Mouse (Mus musculus) myocyte (in vitro differentiated cells): ENCODE measurements at regions not wholly inside any gene's neighbourhood (a gene's known extent, or its start where the extent isn't known, plus 50 kb on each side); places are given as distances from the start of the nearest gene placed in this dataset.

Source experiments
- H3K27me3 ChIP-seq: one replicate; pipeline ENCODE4 v1.6.1; 2011; ENCODE audit not compliant: control insufficient read depth, insufficient read depth, insufficient read length
- H3K36me3 ChIP-seq: one replicate; pipeline ENCODE4 v1.6.1; 2011; ENCODE audit not compliant: control insufficient read depth, insufficient read depth
- H3K4me2 ChIP-seq: one replicate; pipeline ENCODE4 v1.6.1; 2011; ENCODE audit warnings: low read depth, control low read depth
- H3K4me3 ChIP-seq: one replicate; pipeline ENCODE4 v1.5.1; 2011; ENCODE audit warnings: mild to moderate bottlenecking, control low read depth, moderate library complexity
- H3K79me2 ChIP-seq: one replicate; pipeline ENCODE4 v1.6.1; 2011; ENCODE audit not compliant: control insufficient read depth, insufficient read depth
- H3ac ChIP-seq: one replicate; pipeline ENCODE4 v1.6.1; 2011; ENCODE audit not compliant: control insufficient read depth, insufficient read length
- CEBPB ChIP-seq: IDR thresholded peaks from 2 replicates; pipeline ENCODE4 v1.6.1; 2011; ENCODE audit warnings: mild to moderate bottlenecking, moderate library complexity; ENCODE audit not compliant: poor library complexity, insufficient read depth, severe bottlenecking
- E2F4 ChIP-seq: IDR thresholded peaks from one replicate; pipeline ENCODE4 v1.6.1; 2011; ENCODE audit warnings: mild to moderate bottlenecking, control low read depth, moderate library complexity; ENCODE audit not compliant: insufficient read depth
- MAX ChIP-seq: IDR thresholded peaks from one replicate; pipeline ENCODE4 v1.6.1; 2011; ENCODE audit warnings: low read depth, mild to moderate bottlenecking, control low read depth
- MYOD1 ChIP-seq, 3 experiments: IDR thresholded peaks; one replicate each; pipeline ENCODE4 v1.6.1; 2011; ENCODE audit warnings: control low read depth in 2 of 3, low read depth in 2 of 3, mild to moderate bottlenecking in 2 of 3, moderate library complexity in 1 of 3; ENCODE audit not compliant: insufficient read length in 2 of 3, control insufficient read depth in 1 of 3
- MYOG ChIP-seq, 3 experiments: IDR thresholded peaks; one replicate each; pipeline ENCODE4 v1.6.1; 2011; ENCODE audit warnings: control low read depth in 2 of 3, low read depth in 2 of 3, mild to moderate bottlenecking in 2 of 3; ENCODE audit not compliant: insufficient read length in 2 of 3, control insufficient read depth in 1 of 3, insufficient read depth in 1 of 3
- POLR2A ChIP-seq: IDR thresholded peaks from one replicate; pipeline ENCODE4 v1.6.1; 2011; ENCODE audit warnings: low read depth, mild to moderate bottlenecking, control low read depth, moderate library complexity; ENCODE audit not compliant: insufficient read length
- POLR2AphosphoS2 ChIP-seq: IDR thresholded peaks from one replicate; pipeline ENCODE4 v1.6.1; 2011; ENCODE audit warnings: low read depth, control low read depth; ENCODE audit not compliant: insufficient read length
- REST ChIP-seq: IDR thresholded peaks from one replicate; pipeline ENCODE4 v1.6.1; 2011; ENCODE audit warnings: mild to moderate bottlenecking, control low read depth, moderate library complexity; ENCODE audit not compliant: insufficient read depth, insufficient read length
- SRF ChIP-seq: IDR thresholded peaks from one replicate; pipeline ENCODE4 v1.6.1; 2011; ENCODE audit warnings: low read depth; ENCODE audit not compliant: control insufficient read depth, insufficient read length
- TCF12 ChIP-seq: IDR thresholded peaks from one replicate; pipeline ENCODE4 v1.6.1; 2011; ENCODE audit warnings: mild to moderate bottlenecking, control low read depth; ENCODE audit not compliant: poor library complexity, insufficient read depth, severe bottlenecking
- TCF3 ChIP-seq: IDR thresholded peaks from one replicate; pipeline ENCODE4 v1.6.1; 2011; ENCODE audit warnings: low read depth, control low read depth; ENCODE audit not compliant: insufficient read length
- USF1 ChIP-seq: IDR thresholded peaks from one replicate; pipeline ENCODE4 v1.6.1; 2011; ENCODE audit warnings: low read depth, mild to moderate bottlenecking, control low read depth, moderate library complexity

GRCm38 (mm10) chr8:113114165-113114700, 521.2 kb upstream of the Mon1b start:
- H3K4me2 ChIP-seq: no peak overlapping the region
- no peaks in the 10 kb centered on the region for H3K36me3 ChIP-seq
- H3ac ChIP-seq: no peak overlapping the region
- H3K4me3 ChIP-seq: no peak overlapping the region
- H3K27me3 ChIP-seq: no peaks in the 10 kb centered on the region
- no peaks in the 10 kb centered on the region for H3K79me2 ChIP-seq
- TF ChIP-seq SRF: no peak
- no peak for TF ChIP-seq REST
- no peak for TF ChIP-seq CEBPB
- TF ChIP-seq TCF12: no peak
- no peak for TF ChIP-seq TCF3
- no peak for TF ChIP-seq MYOG (IDR thresholded peaks at IDR 0.05; ENCODE audit: control insufficient read depth in 1 of 3, insufficient read depth in 1 of 3, insufficient read length in 2 of 3, low read depth in 2 of 3)
- TF ChIP-seq MYOD1 (IDR thresholded peaks at IDR 0.05; ENCODE audit: control insufficient read depth in 1 of 3, insufficient read length in 2 of 3, low read depth in 2 of 3): no peak
- TF ChIP-seq MAX: no peak
- TF ChIP-seq POLR2A: no peak
- TF ChIP-seq USF1: no peak
- TF ChIP-seq POLR2AphosphoS2: no peak
- TF ChIP-seq E2F4: no peak

- no peak overlapping the region for H3K4me3 ChIP-seq
- H3K27me3 ChIP-seq: no peaks in the 10 kb centered on the region
- no peaks in the 10 kb centered on the region for H3K36me3 ChIP-seq
- H3K4me2 ChIP-seq: no peak overlapping the region
- TF ChIP-seq REST: no peak
- no peak for TF ChIP-seq TCF12
- TF ChIP-seq MYOD1 (IDR thresholded peaks at IDR 0.05; ENCODE audit: control insufficient read depth in 1 of 3, insufficient read length in 2 of 3, low read depth in 2 of 3): no peak
- TF ChIP-seq POLR2AphosphoS2: no peak
- TF ChIP-seq TCF3: no peak
- no peak for TF ChIP-seq MAX
- TF ChIP-seq SRF: no peak
- TF ChIP-seq USF1: no peak
- no peak for TF ChIP-seq E2F4
- TF ChIP-seq CEBPB: no peak
- no peak for TF ChIP-seq POLR2A
- TF ChIP-seq MYOG (IDR thresholded peaks at IDR 0.05; ENCODE audit: control insufficient read depth in 1 of 3, insufficient read depth in 1 of 3, insufficient read length in 2 of 3, low read depth in 2 of 3): no peak
- H3K79me2 ChIP-seq: no peaks in the 10 kb centered on the region
- no peak overlapping the region for H3ac ChIP-seq
These were observed 518.1 kb upstream of the Mon1b start for GRCm38 (mm10) chr8:113117241-113117640.

- Histone ChIP-seq H3K4me3 (no peak overlapping the region), H3ac (no peak overlapping the region), H3K79me2 (no peaks in the 10 kb centered on the region), H3K36me3 (no peaks in the 10 kb centered on the region), H3K27me3 (no peaks in the 10 kb centered on the region), H3K4me2 (no peak overlapping the region)
- TF ChIP-seq MAX (no peak), POLR2AphosphoS2 (no peak), POLR2A (no peak), E2F4 (no peak), TCF12 (no peak), CEBPB (no peak), REST (no peak)
These were observed 509.8 kb upstream of the Mon1b start for GRCm38 (mm10) chr8:113125586-113125985.

- Histone ChIP-seq H3K36me3 (no peaks in the 10 kb centered on the region), H3ac (no peak overlapping the region), H3K27me3 (no peaks in the 10 kb centered on the region), H3K4me3 (no peak overlapping the region), H3K4me2 (no peak overlapping the region), H3K79me2 (no peaks in the 10 kb centered on the region)
- TF ChIP-seq SRF (no peak), MYOD1 (IDR thresholded peaks at IDR 0.05; ENCODE audit: control insufficient read depth in 1 of 3, insufficient read length in 2 of 3, low read depth in 2 of 3) (no peak), POLR2AphosphoS2 (no peak), POLR2A (no peak), TCF12 (no peak), TCF3 (no peak), E2F4 (no peak), MAX (no peak), MYOG (IDR thresholded peaks at IDR 0.05; ENCODE audit: control insufficient read depth in 1 of 3, insufficient read depth in 1 of 3, insufficient read length in 2 of 3, low read depth in 2 of 3) (no peak), REST (no peak), USF1 (no peak), CEBPB (no peak)
These were observed 498.0 kb upstream of the Mon1b start for GRCm38 (mm10) chr8:113137361-113137760.

- H3K4me3 ChIP-seq: no peak overlapping the region
- H3ac ChIP-seq: no peak overlapping the region
- no peaks in the 10 kb centered on the region for H3K27me3 ChIP-seq
- H3K79me2 ChIP-seq: no peaks in the 10 kb centered on the region
- no peak overlapping the region for H3K4me2 ChIP-seq
- no peaks in the 10 kb centered on the region for H3K36me3 ChIP-seq
- TF ChIP-seq E2F4 (no peak), MYOG (IDR thresholded peaks at IDR 0.05; ENCODE audit: control insufficient read depth in 1 of 3, insufficient read depth in 1 of 3, insufficient read length in 2 of 3, low read depth in 2 of 3) (no peak), TCF3 (no peak), MYOD1 (IDR thresholded peaks at IDR 0.05; ENCODE audit: control insufficient read depth in 1 of 3, insufficient read length in 2 of 3, low read depth in 2 of 3) (no peak), POLR2AphosphoS2 (no peak)
These were observed 495.4 kb upstream of the Mon1b start for GRCm38 (mm10) chr8:113140021-113140420.
